Mouse (Mus musculus) 416B (cell line): Measurements from ENCODE around the gene Nt5m.

Experiments used
- DNase-seq: peaks from one replicate; pipeline ENCODE4 v3.0.0; 2011; ENCODE audit warnings: low read depth

The Nt5m gene

DNA sequence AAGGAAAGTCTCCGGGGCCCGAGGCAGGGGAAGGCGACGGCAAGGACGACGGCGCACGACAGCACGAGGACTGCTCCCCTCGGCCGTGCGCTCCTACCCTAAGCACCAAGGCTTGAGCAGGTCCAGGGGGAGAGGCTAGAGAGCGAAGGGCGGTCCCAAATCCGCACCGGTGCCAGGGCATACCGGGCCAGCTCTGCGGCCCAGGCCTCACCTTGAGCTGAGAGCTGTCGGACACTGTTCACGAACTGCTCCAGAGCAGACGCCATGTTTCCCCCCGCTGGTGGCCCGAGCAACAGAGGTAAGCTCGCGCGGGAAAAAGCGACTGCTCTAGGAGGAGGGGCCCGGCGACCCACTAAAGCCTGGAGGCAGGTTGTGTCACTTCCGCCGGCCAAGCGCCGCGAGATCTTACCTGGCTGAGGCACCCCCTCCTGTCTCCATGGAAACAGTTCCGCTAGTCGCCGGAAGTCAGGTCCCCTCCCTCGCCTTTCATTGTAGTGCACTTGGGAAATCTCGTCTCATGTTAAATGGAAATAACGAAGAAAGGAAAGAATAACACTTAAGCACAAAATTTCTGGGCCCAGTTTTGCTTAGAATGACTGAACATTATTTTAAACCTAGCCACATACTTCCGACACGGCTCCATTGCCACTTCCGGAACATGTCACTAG is 346 bp downstream of the Nt5m start, which contains the start of gene Cops3:
TSS of gene Cops3 (minus strand) at position 380 of the 668 bp plus-strand sequence.
- DNase-seq, result peak; percentile 98

DNA sequence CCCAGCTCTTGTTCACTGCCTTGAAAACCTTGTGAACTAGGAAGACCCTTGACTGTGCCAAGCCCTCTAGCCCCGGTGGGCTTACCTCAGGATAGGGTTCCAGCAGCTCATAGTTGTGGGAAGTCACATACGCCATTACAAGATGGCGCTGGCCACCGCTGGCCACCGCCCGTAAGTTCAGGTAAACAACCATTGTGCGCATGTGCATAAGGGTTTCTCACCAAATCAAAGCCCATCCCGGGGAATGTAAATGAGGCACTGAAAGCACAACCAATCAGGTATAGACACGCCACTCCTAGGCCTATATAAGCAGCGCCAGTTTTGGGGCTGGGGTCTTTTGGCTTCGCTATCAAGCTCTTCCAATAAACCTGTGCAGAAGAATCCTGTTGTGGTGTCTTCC is 7.1 kb downstream of the Nt5m start:
- DNase-seq, result no peak

DNA sequence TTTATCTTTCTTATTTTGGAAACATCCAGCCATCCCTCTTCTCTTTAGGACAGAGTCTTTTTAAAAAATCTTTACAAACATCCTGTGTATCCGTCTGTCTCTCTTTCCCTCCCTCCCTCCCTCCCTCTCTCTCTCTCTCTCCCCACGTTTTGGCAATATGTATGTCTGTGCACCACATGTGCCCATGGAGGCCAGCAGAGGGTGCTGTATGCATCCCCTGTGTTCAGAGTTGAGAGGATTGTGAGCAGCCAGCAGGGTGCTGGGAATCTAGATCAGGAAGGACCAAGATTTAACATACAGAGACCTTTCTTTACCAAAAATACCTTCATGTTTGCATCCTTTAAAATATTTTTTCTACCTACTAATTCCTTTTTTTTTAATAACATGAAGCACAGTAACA is 7.9 kb downstream of the Nt5m start:
- peak; percentile 88 for DNase-seq

DNA sequence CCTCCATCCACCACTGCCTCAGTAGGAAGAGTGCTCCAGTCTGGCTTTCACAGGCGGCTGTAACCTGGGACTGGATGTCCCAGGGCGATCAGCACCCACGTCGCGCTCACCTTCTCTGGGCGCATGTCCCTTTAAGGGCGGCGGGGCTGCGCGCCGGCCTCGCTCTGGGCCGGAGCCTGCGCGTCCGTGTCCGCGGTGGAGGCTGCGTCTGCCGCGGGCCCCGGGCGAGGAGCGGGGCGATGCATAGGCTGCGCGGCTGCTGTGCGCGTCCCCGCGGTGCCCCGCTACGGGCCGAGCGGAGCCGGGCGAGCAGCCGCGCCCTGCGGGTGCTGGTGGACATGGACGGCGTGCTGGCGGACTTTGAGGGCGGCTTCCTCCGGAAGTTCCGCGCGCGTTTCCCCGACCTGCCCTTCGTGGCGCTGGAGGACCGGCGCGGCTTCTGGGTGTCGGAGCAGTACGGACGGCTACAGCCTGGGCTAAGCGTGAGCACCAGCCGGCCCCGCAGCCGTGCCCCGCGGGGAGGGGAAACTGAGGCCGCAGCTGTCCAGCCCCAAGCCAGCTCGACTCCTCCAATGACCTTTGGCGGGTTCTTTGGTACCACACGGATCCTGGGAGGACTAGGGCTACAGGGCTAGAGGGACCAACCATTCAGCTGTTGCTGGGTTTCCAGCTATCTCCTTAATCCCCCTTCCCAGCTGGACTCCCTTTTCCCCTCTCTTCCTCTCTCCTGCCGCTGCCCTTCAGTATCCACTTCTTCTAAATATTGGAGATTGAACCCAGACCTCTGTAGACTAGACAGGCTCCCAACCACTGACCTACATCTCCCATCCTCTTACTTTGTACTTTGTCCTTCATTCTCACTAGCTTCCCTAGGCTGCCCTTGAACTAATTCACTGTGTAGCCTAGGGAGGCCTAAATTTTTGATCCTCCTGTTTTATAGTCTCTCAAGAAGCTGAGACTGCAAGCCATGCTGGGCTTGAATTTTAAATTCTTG is 8.9 kb downstream of the Nt5m start:
- peak; percentile 62 for DNase-seq

DNA sequence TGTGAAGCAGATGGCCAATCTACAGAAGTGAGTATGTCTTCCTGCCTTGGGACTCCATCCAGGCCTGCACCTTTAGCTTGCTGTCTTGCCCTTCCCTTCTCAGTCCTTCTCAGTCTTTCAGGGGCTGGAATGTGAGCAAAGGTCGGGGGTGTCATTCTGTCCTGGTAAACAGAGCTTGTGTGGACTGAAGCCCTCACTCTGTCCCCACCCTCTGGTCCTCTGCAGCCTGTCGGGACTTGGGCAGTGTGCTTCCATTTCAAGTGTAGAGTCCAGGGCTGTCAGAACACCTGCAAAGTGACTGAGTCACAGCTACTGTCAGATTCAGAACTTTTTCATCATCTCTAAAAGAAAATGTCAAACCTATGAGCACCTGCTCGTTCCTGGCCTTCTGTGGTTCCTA is 13.6 kb downstream of the Nt5m start:
- no peak for DNase-seq

DNA sequence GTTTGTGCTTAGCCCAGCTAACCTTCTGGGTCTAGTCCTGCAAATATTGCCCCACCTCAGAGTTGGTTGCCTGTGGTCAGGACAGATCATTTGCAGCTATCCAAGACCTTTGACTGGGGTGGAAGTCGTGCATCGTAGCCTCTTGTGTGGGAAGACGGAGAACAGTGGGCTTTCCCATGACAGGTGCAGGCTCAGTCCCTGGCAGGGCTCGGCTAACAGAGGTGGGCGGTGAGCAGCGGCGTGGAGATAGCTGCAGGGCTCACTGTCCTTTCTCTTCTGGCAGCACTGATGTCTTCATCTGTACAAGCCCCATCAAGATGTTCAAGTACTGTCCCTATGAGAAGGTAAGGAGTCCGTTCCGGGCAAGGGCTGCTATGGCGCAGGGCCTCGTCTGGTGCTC is 21.2 kb downstream of the Nt5m start:
- no peak for DNase-seq

DNA sequence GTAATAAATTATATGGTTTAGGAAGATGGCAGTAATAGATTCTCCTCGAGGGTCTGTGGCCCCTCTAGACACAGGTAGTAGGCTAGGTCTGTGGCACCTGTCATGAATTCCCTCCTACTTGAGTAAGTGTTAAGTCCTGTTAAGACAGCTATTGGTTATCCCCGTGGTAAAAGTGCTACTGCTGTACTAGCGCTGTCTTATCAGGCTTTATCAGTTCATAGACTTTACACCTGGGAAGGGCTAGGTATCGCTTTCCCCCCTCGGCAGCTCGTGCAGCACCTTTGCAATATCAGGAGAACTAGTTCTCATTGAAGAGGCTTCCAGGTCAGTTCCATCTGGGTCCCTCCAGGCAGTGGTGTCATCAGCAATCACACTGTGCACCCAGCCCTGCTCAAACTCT is 25.1 kb downstream of the Nt5m start:
- no peak for DNase-seq

DNA sequence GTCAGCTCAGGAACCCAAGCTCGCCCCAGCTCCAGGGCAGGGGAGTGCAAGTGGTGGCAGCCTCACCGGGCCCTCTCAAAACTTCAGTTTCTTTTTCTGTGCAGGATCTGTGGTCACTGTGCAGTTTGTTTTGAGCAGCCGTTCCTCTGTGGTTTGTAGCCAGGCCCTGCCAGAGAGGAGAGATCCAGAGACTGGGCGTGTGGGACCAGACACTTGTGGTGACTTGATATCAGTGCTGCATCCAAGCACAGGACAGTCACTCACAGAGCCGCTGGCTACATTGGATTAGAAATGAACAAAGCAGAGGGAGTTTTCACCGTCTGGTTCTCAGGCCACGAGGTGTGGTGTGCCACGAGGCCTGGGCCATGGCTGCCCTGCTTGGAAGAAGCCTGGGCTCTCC is 32.9 kb downstream of the Nt5m start:
- DNase-seq, result peak; percentile 62

DNA sequence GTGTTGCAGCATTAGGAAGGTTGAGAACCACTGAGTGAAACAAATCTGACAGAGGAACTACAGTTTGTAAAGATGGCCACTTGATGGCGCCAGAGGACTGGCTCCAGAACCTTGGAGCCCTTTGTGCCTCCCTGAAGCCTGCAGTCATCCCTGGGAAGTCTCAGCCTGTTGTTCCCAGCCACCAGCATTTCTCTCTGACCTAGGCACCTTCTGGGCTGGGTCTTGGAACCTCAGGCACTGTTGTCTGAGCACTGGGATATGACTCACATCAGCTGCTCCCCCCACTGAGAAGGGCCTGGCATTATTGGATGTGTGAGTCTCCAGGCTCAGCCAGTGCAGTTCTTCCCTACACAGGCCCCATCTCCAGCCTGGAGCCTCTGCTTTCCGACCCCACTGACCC is 40.8 kb downstream of the Nt5m start:
- peak; percentile 82 for DNase-seq

DNA sequence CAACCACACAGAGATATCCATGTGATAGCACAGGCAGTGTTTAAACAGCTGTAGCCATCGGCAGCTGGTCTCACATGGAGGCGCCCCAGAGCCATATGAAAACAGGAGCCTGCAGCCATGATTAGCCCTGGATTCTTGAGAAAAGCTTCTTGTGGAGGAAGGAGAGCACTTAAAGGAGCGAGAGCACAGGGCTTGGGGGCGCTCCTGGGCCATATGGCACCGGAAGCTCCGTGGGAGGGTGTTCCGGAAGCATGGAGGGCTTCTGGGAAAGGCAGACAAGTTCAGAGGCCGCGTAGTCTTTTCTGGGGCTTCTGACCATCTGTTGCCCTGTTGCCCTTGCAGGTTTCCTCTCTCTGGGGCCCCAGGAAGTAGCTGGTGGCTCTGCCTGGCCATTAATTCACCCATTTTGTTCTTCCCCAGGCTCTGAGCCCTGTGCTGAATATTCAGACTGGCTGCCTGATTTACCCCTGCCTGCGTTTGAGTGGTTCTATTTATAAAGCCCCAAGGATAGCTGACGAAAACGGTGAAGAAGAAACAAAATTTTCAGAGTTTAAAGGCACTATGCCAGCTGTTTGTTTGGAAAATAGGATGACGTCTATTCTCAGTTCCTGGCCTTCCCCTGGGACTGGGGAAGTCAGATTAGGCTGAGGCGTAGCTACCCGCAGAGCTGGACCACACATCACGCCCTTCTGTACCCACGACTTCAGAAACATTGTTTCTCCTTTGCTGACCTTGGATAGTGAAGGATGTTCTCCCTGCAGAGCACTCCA is 46.2 kb downstream of the Nt5m start:
- DNase-seq, result peak; percentile 95

DNA sequence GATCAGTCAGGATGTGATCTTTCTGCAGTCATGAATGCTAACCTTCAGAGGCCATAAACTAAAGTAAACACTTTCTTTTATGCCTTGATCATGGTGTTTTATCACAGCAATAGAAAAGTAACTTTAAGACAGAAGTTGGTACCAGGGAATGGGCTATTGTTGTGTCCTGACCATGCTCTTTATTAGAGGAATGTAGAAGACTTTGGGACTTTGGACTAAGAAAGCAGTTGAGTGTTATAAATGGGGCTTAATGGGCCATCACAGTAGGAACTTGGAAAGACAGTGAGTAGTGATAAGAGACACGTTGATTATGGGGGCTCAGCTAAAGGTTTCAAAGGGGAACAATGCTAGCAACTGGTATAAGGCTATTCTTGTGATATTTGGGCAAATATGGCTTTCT is 47.7 kb downstream of the Nt5m start:
- no peak for DNase-seq

DNA sequence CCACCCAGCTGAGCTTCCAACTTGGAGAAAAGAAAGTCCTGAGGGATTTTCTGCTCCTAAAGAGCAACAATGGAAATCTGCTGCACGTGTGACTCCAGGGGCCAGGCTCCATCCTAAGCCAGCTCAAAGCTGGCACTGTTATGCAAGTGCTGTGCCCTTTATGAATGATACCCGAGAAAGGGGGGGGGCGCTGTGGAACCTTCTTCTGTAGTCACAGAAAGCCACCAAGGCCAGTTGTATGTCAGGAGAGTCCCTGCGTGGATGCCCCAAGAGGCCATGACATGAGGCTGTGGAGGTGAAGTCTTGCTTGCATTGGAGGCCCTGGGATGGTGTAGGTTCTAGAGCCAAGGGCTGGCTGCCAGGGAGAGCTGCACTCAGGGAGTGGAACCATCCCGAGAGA is 48.9 kb downstream of the Nt5m start:
- DNase-seq, result no peak

DNA sequence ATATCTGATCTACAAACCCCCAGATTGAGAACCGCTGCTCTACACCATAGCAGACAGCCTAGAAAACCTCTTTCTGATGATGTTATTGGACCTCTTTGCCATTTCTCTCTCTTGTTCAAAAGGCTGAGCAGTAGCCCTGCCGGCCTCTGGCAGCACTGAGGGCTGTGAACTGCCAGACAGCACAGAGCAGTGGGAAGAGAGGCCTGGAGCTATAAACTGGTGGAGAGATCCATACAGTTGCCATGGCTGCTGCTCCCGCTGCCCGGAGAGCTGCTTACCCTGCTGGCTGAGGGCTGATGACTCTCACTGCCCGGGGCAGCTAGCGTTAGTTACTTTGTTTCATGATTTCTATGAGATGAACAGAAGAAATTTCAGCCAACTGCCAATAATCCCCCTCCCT is 52.6 kb downstream of the Nt5m start:
- DNase-seq, result no peak

DNA sequence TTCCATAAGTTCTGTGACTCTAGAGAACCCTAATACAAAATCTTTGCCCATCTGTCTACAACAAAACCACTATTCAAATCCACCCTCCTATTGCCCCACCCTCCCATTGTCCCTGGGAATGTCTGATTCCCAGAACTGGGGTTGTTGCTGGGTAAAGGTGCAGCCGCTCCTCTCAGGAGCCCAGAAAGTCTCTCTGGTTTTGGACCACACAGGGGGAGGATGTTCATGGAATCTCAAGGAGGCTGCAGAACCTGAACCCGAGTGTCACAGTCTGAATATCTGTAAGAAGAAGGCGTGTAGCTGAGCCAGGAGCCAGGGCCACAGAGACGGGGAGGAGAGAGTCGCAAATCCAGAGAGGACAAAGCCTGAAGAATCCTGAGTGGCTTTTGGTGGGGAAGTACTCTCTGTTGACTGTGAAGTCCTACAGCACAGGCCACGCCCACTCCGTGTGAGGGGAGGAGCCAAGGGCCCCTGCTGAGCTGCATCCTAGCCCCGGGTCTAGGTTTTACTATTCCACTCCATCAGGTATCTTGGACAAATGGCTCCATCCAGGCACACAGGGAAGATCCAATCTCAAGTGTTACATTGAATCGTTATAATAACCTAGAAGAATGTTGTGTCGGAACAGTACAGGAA is 54.0 kb downstream of the Nt5m start:
- no peak for DNase-seq

DNA sequence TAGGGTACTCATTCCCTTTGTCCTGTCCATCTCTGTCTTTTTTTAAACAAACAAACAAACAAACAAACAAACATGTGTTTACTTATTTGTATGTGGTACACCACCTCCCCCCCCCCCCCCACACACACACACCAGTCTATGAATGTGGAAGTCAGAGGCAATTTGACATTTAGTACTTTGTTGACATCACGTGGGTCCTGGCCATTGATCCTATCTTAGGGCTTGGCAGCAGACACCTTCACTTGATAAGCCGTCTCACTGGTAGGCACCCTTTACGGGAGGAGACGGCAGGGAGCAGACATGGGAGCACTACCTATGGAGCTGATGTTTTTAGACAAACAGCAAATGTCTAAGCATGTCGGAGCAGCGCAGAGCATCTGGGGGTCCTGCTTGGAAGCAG is 55.7 kb downstream of the Nt5m start:
- DNase-seq, result no peak

DNA sequence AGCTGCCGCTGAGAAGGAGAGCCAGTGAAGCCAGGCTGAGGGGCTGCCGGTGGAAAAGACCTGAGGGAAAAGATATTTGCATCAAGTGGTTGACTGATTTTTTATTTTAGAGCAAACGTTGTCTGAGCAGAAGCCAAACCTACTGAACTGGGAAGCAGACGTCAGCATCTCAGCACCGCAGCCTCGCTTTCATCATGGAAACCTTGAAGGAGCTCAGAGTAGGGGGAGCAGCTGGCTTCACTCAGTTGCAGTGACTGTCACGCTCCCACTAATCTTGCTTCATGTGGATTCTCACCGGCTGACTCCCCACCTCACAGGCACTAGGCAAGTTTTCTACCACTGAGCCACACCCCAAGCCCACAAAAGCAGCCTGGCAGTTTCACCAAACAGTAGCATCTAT is 56.1 kb downstream of the Nt5m start:
- DNase-seq, result no peak

DNA sequence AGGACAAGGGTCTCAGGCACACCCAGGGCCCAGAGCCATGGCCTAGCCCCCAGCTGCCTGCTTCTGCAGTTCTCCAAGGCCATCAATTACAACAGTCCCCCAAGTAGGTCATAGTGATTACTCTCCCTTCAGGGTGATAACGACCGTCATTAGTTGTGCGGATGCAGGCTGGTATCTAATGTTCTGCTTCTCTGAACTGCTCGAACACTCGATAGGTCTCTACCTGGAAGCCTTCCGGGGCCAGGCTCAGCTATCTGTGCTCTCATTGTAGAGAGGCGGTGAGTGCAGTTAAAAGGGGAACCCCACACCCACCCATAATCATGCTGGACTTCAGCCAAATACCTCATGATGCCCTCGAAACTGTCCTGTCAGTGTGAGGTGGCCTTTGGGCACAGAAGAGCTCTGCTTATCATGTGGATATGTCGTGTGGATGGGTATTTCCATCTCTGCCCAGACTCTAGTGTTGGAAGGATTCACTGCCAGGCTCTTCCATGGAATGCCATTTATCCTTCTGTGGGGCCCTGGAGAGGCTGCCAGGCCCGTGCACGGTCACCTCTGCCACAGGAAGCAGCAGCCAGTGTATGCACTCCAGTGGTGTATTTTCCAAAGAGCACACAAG is 58.8 kb downstream of the Nt5m start:
- no peak for DNase-seq

DNA sequence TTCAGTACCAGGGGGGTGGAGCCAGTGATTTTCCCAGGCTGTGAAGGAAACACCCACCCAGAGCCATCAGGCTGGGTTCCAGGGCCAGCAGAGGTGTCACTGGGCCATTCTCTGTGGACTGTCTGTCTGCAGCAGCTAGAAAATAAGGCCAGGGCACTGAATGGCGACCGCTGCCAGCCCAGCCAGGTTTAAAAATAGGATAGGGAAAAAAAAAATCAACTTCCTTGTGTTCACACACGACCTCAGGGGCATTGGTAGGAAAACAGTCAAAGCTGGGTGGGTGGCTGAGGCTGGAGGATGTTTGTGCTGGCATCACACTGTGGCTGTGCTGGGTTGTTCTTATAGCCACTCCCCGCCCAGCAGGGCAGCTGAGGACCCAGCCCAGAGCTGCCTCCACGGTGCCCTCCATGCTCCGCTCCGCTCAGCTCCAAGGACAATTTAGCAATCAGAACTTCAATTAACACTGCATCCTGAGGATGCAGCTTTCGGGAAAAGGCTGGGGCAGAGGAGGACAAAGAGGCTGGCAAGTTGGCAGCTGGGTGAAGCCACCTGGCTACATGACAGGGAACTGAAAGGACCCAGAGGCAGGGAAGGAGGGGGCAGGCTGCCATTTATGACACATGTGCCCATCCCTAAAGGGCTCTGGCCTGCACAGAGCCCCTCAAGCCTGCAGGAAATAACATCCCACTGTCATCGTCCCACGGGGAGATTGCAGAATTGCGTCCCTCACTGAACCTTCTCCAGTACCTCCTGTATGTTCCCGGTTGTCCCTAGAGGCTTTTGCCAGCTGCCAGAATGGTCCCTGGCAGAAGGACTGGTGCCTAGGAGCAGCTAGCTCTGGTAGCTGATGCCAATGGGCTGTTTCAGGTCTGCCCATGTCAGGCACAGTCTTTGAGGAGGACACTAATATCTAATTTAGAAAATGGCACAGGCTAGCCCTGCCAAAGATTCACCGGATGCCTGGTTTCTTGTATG is 60.8 kb downstream of the Nt5m start:
- no peak for DNase-seq

DNA sequence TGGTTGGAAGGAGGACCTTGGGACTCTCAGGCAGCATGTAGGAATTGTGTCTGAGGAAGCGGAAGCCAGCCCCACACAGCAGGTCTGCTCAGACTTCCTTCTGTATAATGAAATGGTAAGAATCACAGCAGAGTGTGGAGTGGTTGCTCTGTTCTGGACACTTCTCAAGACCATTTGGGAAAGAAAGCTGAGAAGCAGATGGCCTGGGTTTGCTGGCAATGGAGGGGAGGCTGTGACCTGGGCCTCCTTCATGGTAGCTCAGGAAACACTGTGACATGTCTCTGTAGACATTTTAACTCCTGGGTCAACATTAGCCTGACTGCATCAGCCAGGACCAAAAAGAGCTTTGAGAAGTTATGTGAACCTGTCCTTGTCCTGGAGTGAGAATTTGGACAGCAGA is 61.7 kb downstream of the Nt5m start:
- no peak for DNase-seq

DNA sequence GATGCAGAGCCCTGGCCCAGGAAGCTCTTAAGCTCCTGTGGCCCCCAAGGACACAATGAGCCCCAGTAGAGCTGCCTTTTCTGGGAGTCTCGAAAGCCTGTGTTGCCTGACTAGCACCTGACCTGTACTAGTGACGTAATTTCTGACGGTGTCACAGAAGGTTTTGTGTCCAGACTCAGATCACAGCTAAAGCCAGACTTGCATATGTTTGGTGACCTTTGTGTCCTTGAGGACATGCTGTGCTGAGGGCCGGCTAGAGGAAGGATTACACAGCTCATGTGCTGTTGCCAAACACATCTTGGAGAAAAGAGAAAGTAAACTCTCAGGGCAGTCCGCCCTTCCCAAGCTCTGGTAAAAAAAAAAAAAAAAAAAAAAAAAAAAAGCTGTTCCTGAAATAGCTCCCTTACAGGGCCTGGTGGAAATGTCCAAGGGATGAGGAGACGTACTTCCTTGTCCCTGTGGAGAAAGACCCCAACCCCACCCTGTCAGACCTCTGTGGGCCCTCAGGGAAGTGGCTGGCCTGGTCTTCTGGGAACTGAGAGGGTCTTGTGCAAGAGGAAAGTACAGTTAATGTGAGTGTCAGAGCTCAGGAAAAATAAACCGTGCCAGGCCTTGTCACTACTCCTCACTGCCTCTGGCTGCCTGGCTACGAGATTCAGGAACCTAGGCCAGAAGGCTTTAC is 62.9 kb downstream of the Nt5m start:
- peak; percentile 49 for DNase-seq
